Mouse (Mus musculus) CH12.LX (cell line): ENCODE results near the gene Hes1. TPM values are rescaled to one million over a fixed set of nuclear protein-coding genes. Genes with fewer than 3 reads are reported as not detected.
A peak's percentile ranks its signal among the peaks of the same experiment; 100 is the strongest.

Experiments used
- DNase-seq: peaks from one replicate; pipeline ENCODE4 v3.0.0-alpha.2; 2013; ENCODE audit errors: extremely low read depth
- H3K27ac ChIP-seq: 2 replicates; pipeline ENCODE4 v1.5.1; 2012; ENCODE audit warnings: low read depth, mild to moderate bottlenecking, control low read depth, moderate library complexity; ENCODE audit not compliant: insufficient read depth
- H3K27me3 ChIP-seq: replicated peaks from 2 replicates; pipeline ENCODE3; 2012; ENCODE audit warnings: inconsistent platforms
- H3K36me3 ChIP-seq, 2 experiments: replicated peaks in 1 of 2; 2 replicates each; pipeline versions ENCODE3 to v1.6.1; 2012; ENCODE audit warnings: inconsistent platforms in 1 of 2, low read length in 1 of 2, mild to moderate bottlenecking in 1 of 2, mixed read lengths in 1 of 2, moderate library complexity in 1 of 2; ENCODE audit not compliant: control insufficient read depth in 1 of 2, insufficient read depth in 1 of 2
- H3K4me1 ChIP-seq, 2 experiments: 2 replicates each; pipeline ENCODE4 v1.6.1; 2012; ENCODE audit warnings: inconsistent platforms in 1 of 2, moderate library complexity in 1 of 2; ENCODE audit not compliant: insufficient read depth in 2 of 2, control insufficient read depth in 1 of 2
- H3K4me2 ChIP-seq: 2 replicates; pipeline ENCODE4 v1.6.1; 2012; ENCODE audit warnings: low read depth, mild to moderate bottlenecking, control low read depth; ENCODE audit not compliant: poor library complexity, insufficient read depth, severe bottlenecking
- H3K4me3 ChIP-seq, 3 experiments: fragments of 150-350 bp in 1 of 3; sonication (generic) in 1 of 3; replicated peaks in 1 of 3; 2 replicates each; pipeline versions ENCODE3 to v1.5.1; 2011 to 2012; ENCODE audit warnings: low read depth in 2 of 3, low read length in 2 of 3, mild to moderate bottlenecking in 2 of 3, moderate library complexity in 2 of 3, control low read depth in 1 of 3, improper control_type of control experiment in 1 of 3, inconsistent platforms in 1 of 3, mixed read lengths in 1 of 3; ENCODE audit not compliant: poor library complexity in 1 of 3
- H3K79me2 ChIP-seq: replicated peaks from 2 replicates; pipeline ENCODE4 v1.6.1; 2012; ENCODE audit warnings: mild to moderate bottlenecking, moderate library complexity; ENCODE audit not compliant: control insufficient read depth, poor library complexity, insufficient read depth, severe bottlenecking; ENCODE audit errors: extremely low read depth
- H3K9ac ChIP-seq: 2 replicates; pipeline ENCODE4 v1.6.1; 2012; ENCODE audit warnings: low read depth, mild to moderate bottlenecking, control low read depth, moderate library complexity; ENCODE audit not compliant: insufficient read depth
- H3K9me3 ChIP-seq: replicated peaks from 2 replicates; pipeline ENCODE3; 2012; ENCODE audit warnings: low read length, inconsistent platforms, mixed read lengths
- BHLHE40 ChIP-seq: IDR thresholded peaks from 2 replicates; pipeline ENCODE4 v1.6.1; 2011; ENCODE audit warnings: mild to moderate bottlenecking, low read depth, low read length, improper control_type of control experiment
- CHD1 ChIP-seq: IDR thresholded peaks from 2 replicates; pipeline ENCODE4 v1.6.1; 2012; ENCODE audit warnings: low read depth, low read length, improper control_type of control experiment, inconsistent platforms
- CHD2 ChIP-seq: IDR thresholded peaks from 2 replicates; pipeline ENCODE4 v1.6.1; 2011; ENCODE audit warnings: low read length, improper control_type of control experiment
- CTCF ChIP-seq, 2 experiments: IDR thresholded peaks in 1 of 2; conservative IDR thresholded peaks in 1 of 2; 2 replicates each; pipeline ENCODE4 v1.5.1; 2011 to 2012; ENCODE audit warnings: low read depth in 2 of 2, low read length in 2 of 2, improper control_type of control experiment in 1 of 2, inconsistent platforms in 1 of 2, mild to moderate bottlenecking in 1 of 2, moderate library complexity in 1 of 2
- E2F4 ChIP-seq: IDR thresholded peaks from 2 replicates; pipeline ENCODE4 v1.6.1; 2011; ENCODE audit warnings: low read depth, low read length, improper control_type of control experiment; ENCODE audit not compliant: insufficient replicate concordance
- ELF1 ChIP-seq: IDR thresholded peaks from 2 replicates; pipeline ENCODE4 v1.6.1; 2014; ENCODE audit warnings: low read depth, mild to moderate bottlenecking, inconsistent platforms, low read length, improper control_type of control experiment
- EP300 ChIP-seq: IDR thresholded peaks from 2 replicates; pipeline ENCODE4 v1.6.1; 2011; ENCODE audit warnings: low read length, improper control_type of control experiment
- ETS1 ChIP-seq: conservative IDR thresholded peaks from 2 replicates; pipeline ENCODE4 v1.6.1; 2012; ENCODE audit warnings: low read depth, mild to moderate bottlenecking, inconsistent platforms, low read length, improper control_type of control experiment, moderate library complexity
- GABPA ChIP-seq: IDR thresholded peaks from 2 replicates; pipeline ENCODE4 v1.6.1; 2012; ENCODE audit warnings: low read depth, low read length, improper control_type of control experiment, inconsistent platforms; ENCODE audit not compliant: insufficient replicate concordance
- HCFC1 ChIP-seq: IDR thresholded peaks from 2 replicates; pipeline ENCODE4 v1.6.1; 2012; ENCODE audit warnings: low read depth, mild to moderate bottlenecking, inconsistent platforms, low read length, improper control_type of control experiment
- IRF4 ChIP-seq: IDR thresholded peaks from 2 replicates; pipeline ENCODE4 v1.6.1; 2014; ENCODE audit warnings: low read depth, mild to moderate bottlenecking, inconsistent platforms, low read length, improper control_type of control experiment
- JUN ChIP-seq: IDR thresholded peaks from 2 replicates; pipeline ENCODE4 v1.6.1; 2011; ENCODE audit warnings: low read depth, mild to moderate bottlenecking, low read length, improper control_type of control experiment, moderate library complexity; ENCODE audit not compliant: insufficient read depth
- JUND ChIP-seq: conservative IDR thresholded peaks from 2 replicates; pipeline ENCODE4 v1.6.1; 2011; ENCODE audit warnings: low read depth, low read length, improper control_type of control experiment
- KAT2A ChIP-seq: IDR thresholded peaks from 2 replicates; pipeline ENCODE4 v1.6.1; 2012; ENCODE audit warnings: low read length, improper control_type of control experiment, inconsistent platforms; ENCODE audit not compliant: insufficient replicate concordance
- MAFK ChIP-seq: IDR thresholded peaks from 2 replicates; pipeline ENCODE4 v1.6.1; 2011; ENCODE audit warnings: low read length, improper control_type of control experiment; ENCODE audit not compliant: insufficient replicate concordance
- MAX ChIP-seq: IDR thresholded peaks from 2 replicates; pipeline ENCODE4 v1.6.1; 2011; ENCODE audit warnings: low read length, improper control_type of control experiment
- MAZ ChIP-seq: IDR thresholded peaks from 2 replicates; pipeline ENCODE4 v1.6.1; 2012; ENCODE audit warnings: low read depth, mild to moderate bottlenecking, inconsistent platforms, low read length, improper control_type of control experiment, moderate library complexity
- MEF2A ChIP-seq: IDR thresholded peaks from 2 replicates; pipeline ENCODE4 v1.6.1; 2014; ENCODE audit warnings: low read depth, mild to moderate bottlenecking, inconsistent platforms, low read length, improper control_type of control experiment, borderline replicate concordance
- MXI1 ChIP-seq: IDR thresholded peaks from 2 replicates; pipeline ENCODE4 v1.6.1; 2011; ENCODE audit warnings: mild to moderate bottlenecking, low read depth, low read length, improper control_type of control experiment
- MYC ChIP-seq: IDR thresholded peaks from 2 replicates; pipeline ENCODE4 v1.6.1; 2011; ENCODE audit warnings: low read depth, mild to moderate bottlenecking, improper control_type of control experiment, low read length
- NELFE ChIP-seq: IDR thresholded peaks from 2 replicates; pipeline ENCODE4 v1.6.1; 2011; ENCODE audit warnings: low read depth, low read length, improper control_type of control experiment
- NRF1 ChIP-seq: IDR thresholded peaks from 2 replicates; pipeline ENCODE4 v1.6.1; 2014; ENCODE audit warnings: low read depth, mild to moderate bottlenecking, inconsistent platforms, low read length, improper control_type of control experiment, moderate library complexity
- PAX5 ChIP-seq: IDR thresholded peaks from 2 replicates; pipeline ENCODE4 v1.6.1; 2012; ENCODE audit warnings: low read length, inconsistent platforms, mixed read lengths
- POLR2A ChIP-seq: IDR thresholded peaks from 2 replicates; pipeline ENCODE4 v1.6.1; 2011; ENCODE audit warnings: low read depth, mild to moderate bottlenecking, improper control_type of control experiment, low read length
- POLR2AphosphoS2 ChIP-seq: IDR thresholded peaks from 2 replicates; pipeline ENCODE4 v1.6.1; 2011; ENCODE audit warnings: low read depth, low read length, improper control_type of control experiment
- RAD21 ChIP-seq: IDR thresholded peaks from 2 replicates; pipeline ENCODE4 v1.6.1; 2011; ENCODE audit warnings: low read depth, mild to moderate bottlenecking, low read length, improper control_type of control experiment, moderate library complexity
- RCOR1 ChIP-seq: conservative IDR thresholded peaks from 2 replicates; pipeline ENCODE4 v1.6.1; 2012; ENCODE audit warnings: low read depth, mild to moderate bottlenecking, inconsistent platforms, low read length, improper control_type of control experiment
- SIN3A ChIP-seq: IDR thresholded peaks from 2 replicates; pipeline ENCODE4 v1.6.1; 2012; ENCODE audit warnings: low read length, improper control_type of control experiment, inconsistent platforms
- SMC3 ChIP-seq: IDR thresholded peaks from 2 replicates; pipeline ENCODE4 v1.6.1; 2011; ENCODE audit warnings: low read depth, low read length, improper control_type of control experiment
- TBP ChIP-seq: conservative IDR thresholded peaks from 2 replicates; pipeline ENCODE4 v1.6.1; 2011; ENCODE audit warnings: low read depth, low read length, improper control_type of control experiment
- TCF12 ChIP-seq: IDR thresholded peaks from 2 replicates; pipeline ENCODE4 v1.6.1; 2014; ENCODE audit warnings: low read depth, mild to moderate bottlenecking, inconsistent platforms, low read length, improper control_type of control experiment
- UBTF ChIP-seq: IDR thresholded peaks from 2 replicates; pipeline ENCODE4 v1.6.1; 2012; ENCODE audit warnings: low read depth, mild to moderate bottlenecking, inconsistent platforms, low read length, improper control_type of control experiment, moderate library complexity
- USF1 ChIP-seq: IDR thresholded peaks from 2 replicates; pipeline ENCODE4 v1.6.1; 2014; ENCODE audit warnings: low read depth, mild to moderate bottlenecking, inconsistent platforms, low read length, improper control_type of control experiment
- USF2 ChIP-seq: conservative IDR thresholded peaks from 2 replicates; pipeline ENCODE4 v1.6.1; 2011; ENCODE audit warnings: low read depth, low read length, improper control_type of control experiment
- ZC3H11A ChIP-seq: IDR thresholded peaks from 2 replicates; pipeline ENCODE4 v1.6.1; 2012; ENCODE audit warnings: low read depth, mild to moderate bottlenecking, inconsistent platforms, low read length, improper control_type of control experiment
- ZKSCAN1 ChIP-seq: IDR thresholded peaks from 2 replicates; pipeline ENCODE4 v1.6.1; 2012; ENCODE audit warnings: low read depth, inconsistent platforms, low read length, improper control_type of control experiment, borderline replicate concordance
- ZMIZ1 ChIP-seq: IDR thresholded peaks from 2 replicates; pipeline ENCODE4 v1.6.1; 2012; ENCODE audit warnings: low read depth, mild to moderate bottlenecking, inconsistent platforms, low read length, improper control_type of control experiment
- ZNF384 ChIP-seq: IDR thresholded peaks from 2 replicates; pipeline ENCODE4 v1.6.1; 2012; ENCODE audit warnings: low read depth, low read length, improper control_type of control experiment, inconsistent platforms
- dilution Hi-C: fragments of 300-500 bp; cut with MboI; formaldehyde crosslinking; loops from 2 replicates; pipeline ENCODE4 v1.14.3; 2020; ENCODE audit warnings: low sequenced_read_pairs; ENCODE audit not compliant: extremely low pct_unique_long_range_greater_than_20kb, extremely low pct_ligation_motif_present
- in situ Hi-C: fragments of 300-500 bp; cut with MboI; formaldehyde crosslinking; loops from 3 replicates; pipeline ENCODE4 v1.14.3; 2019; ENCODE audit warnings: low sequenced_read_pairs, low pct_ligation_motif_present, low pct_unique_long_range_greater_than_20kb, mixed read lengths
- polyA plus RNA-seq: library from polyadenylated mRNA; unstranded; fragments of >175 nt; gene quantifications from 2 replicates; pipeline ENCODE4 v1.2.1, GENCODE M21; 2012; ENCODE audit warnings: low read depth; ENCODE audit not compliant: insufficient read length
- total RNA-seq, 2 experiments: library from RNA; depleted of rRNA; stranded (reverse); fragments of 300-350 nt in 1 of 2; fragments of >200 nt in 1 of 2; gene quantifications; 2 replicates each; pipeline ENCODE4 v1.2.3; 2012 to 2014

The Hes1 gene
- total and polyA plus RNA-seq, 3 experiments: 1.4 to 3.6 (median 1.6) TPM

DNA sequence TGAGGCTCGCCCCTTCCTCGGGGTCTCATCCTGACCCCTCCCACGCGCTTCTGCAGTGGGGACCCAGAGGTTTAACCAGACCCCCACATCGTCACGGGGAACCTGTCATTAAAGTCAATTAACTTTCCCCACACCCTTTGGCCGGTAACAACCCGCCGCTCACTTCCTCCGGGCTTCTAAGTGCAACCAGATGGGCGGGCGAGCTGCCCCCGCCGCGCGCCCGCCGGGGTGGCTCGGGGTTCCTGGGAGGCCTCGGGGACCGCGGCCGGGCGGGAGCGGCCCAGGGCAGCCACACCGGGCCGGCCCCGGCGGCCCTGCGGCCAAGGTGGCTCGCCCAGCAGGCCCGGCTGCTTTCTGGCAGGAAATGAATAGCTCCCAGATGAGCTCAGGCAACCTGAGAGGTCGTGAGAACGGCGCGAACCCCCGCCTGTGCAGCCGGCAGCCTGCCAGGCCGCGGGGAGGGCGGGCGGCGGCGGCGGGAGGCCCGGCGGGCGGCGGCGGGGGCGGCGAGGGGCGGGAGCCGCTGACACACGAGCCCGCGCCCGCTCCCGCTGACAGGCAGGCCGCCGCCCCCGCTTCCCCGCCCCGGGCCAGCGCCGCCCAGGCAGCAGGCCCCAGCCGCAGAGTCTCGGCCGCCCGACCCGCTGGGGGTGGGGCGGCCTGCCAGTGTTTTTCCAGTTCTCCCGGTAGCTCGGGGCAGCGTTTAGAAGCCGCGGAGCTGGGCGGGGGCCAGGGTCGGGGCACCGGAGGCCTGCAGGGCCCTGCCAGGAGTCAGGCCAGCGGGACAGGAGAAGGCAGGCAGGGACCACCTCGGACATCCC lies 6.0 kb downstream of the Hes1 start:
- dilution Hi-C loops (no loop called here), in situ Hi-C loops (loop anchor here (5.0 to 10.0 kb wide), 4 partner anchors 43 to 343 kb away; no protein-coding TSS in a partner anchor)

DNA sequence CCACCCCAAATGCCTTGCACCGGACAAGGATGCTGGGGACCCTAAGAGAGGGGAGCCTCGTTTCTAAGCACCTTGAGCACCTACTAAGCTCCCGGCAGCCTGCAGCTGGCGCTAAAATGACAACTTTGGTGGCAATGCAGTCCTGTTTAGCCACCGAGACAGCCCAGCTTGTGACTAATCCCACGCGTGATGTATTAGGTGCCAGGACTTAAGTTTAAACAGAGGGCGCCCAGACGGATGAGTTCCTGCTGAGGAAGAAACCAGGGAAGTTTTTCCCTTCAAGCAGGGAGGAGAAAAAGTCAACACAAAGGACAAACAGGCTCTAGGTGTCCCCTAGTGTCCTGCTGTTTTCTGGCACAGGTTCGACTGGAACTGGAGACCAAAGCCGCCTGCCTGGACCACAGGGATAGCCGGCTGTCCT lies 6.6 kb downstream of the Hes1 start:
- H3K9ac ChIP-seq: peak overlapping the region; percentile 64
- H3K79me2 ChIP-seq: no peaks in the 10 kb centered on the region
- H3K4me3 ChIP-seq: peak overlapping the region in 2 of 3 experiments; percentile 3 to 35
- peak; percentile 17 for DNase-seq
- H3K27me3 ChIP-seq: peaks cover 57% of the 10 kb centered on the region
- peak overlapping the region; percentile 88 for H3K4me2 ChIP-seq
- no peaks in the 10 kb centered on the region for H3K9me3 ChIP-seq
- H3K4me1 ChIP-seq: peaks cover 3 to 49% of the 10 kb centered on the region in 2 experiments
- H3K36me3 ChIP-seq: no peaks in the 10 kb centered on the region
- in situ Hi-C loops: no loop called here
- dilution Hi-C loops: no loop called here
- no peak overlapping the region for H3K27ac ChIP-seq
- TF ChIP-seq CHD1 (no peak), SIN3A (no peak), EP300 (no peak), MXI1 (no peak), MYC (no peak), JUN (no peak), ZKSCAN1 (peak; percentile 78), CTCF (conservative IDR thresholded peaks at IDR 0.05 in 1 of 2, IDR thresholded peaks at IDR 0.05 in 1 of 2; ENCODE audit: low read depth in 2 of 2, low read length in 2 of 2) (peak in 1 of 2 experiments; percentile 42; a peak in 2 of 4 replicates), RCOR1 (0 out of 2 replicates have a peak, but pooled peaks have one; percentile 21), TCF12 (0 out of 2 replicates have a peak, but pooled peaks have one; percentile 23), NELFE (no peak), RAD21 (peak; percentile 23), HCFC1 (no peak), BHLHE40 (no peak), JUND (no peak), ZMIZ1 (no peak)

More for the DNA sequence above, 6.0 kb downstream of the Hes1 start:
- peak overlapping the region; percentile 32 to 50 (median 48) for H3K4me3 ChIP-seq
- peaks cover 3 to 55% of the 10 kb centered on the region in 2 experiments for H3K4me1 ChIP-seq
- peak; percentile 35 for DNase-seq
- H3K36me3 ChIP-seq: no peaks in the 10 kb centered on the region
- TF ChIP-seq USF2 (no peak), ZNF384 (no peak), CHD2 (peak; percentile 41), NELFE (no peak), IRF4 (no peak), SIN3A (peak; percentile 73), MAZ (peak; percentile 35), BHLHE40 (no peak), MAFK (no peak), GABPA (no peak), JUND (no peak), E2F4 (no peak), MAX (no peak), RAD21 (no peak), PAX5 (no peak), POLR2A (0 out of 2 replicates have a peak, but pooled peaks have one; percentile 34), ELF1 (no peak; the same call in 1 of the 2 replicates), CTCF (conservative IDR thresholded peaks at IDR 0.05 in 1 of 2, IDR thresholded peaks at IDR 0.05 in 1 of 2; ENCODE audit: low read depth in 2 of 2, low read length in 2 of 2) (no peak), MEF2A (peak; percentile 33; the same call in 1 of the 2 replicates), MYC (no peak), ZC3H11A (no peak), CHD1 (no peak), MXI1 (peak; percentile 46; the same call in 1 of the 2 replicates), KAT2A (no peak), HCFC1 (no peak), TBP (no peak), EP300 (no peak), RCOR1 (0 out of 2 replicates have a peak, but pooled peaks have one; percentile 42), USF1 (no peak), POLR2AphosphoS2 (no peak), NRF1 (no peak), JUN (no peak), ZKSCAN1 (no peak), SMC3 (no peak), TCF12 (0 out of 2 replicates have a peak, but pooled peaks have one; percentile 30), ETS1 (no peak), UBTF (peak; percentile 90; the same call in 1 of the 2 replicates), ZMIZ1 (no peak)
- TF ChIP-seq, all 38 proteins: peak for 9
- Histone ChIP-seq H3K27ac (no peak overlapping the region), H3K9me3 (no peaks in the 10 kb centered on the region), H3K9ac (peak overlapping the region; percentile 64), H3K4me2 (peak overlapping the region; percentile 88), H3K79me2 (no peaks in the 10 kb centered on the region), H3K27me3 (peaks cover 63% of the 10 kb centered on the region)
